In the genomic region with DNA sequence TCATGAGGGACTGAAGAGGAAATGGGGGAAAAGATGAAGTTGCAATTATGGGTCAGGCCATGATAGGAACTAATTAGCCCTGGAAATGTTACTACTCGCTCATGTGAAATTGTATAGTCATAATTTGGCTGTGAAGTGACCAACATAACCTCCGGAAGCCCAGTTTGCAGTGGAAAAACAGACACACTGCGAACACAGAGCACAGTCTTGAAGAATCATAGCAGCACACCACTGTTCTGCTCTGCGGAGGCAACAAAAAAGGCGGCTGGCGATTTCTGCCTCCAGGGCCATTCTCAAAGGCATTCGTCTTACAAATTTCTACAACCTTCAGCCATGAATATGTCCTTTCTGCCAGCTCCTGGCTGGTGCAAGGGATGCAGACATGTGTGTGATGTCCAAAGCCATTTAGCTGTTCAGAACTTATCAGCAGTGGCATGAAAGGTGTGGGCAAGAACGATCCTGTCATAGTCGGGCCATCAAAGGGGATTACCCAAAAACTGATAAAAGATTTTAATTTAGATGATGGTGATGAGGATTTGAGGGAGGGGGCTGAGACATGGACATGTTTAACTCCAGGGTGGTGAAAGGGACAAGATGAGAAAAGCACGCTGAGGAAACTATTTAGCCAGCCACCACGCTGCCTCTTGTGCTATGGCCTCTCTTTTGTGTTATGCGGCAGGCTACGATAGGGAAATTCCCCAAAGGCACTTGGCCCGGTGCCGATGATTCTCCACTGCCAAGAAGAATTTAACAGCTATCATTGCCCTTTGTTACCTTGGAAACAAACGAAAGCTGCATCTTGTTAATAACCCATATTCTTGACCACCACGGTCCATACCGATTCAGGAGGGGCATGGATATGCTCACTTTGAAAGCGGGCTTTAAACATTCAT, we compare ENCODE assay signal across 13 mouse cellular contexts.
A peak's percentile ranks its signal among the peaks of the same experiment; 100 is the strongest.
DNase-seq lines count a peak whose midpoint lies in the region; ATAC-seq lines count a peak whose summit lies in the region.
"Had no signal": no experiment of that assay in that cellular context is flagged by ENCODE, and none has a peak within 500 bp of the region (broad histone marks: within the 10 kb centered on the region; RNA-seq: fewer than 3 reads in every experiment).

No protein-coding gene starts in this region.

- H3K4me3 ChIP-seq in midbrain, embryonic 13.5 days (replicated peaks), result no peak overlapping the region
- no peak overlapping the region for H3K4me3 ChIP-seq in midbrain, embryonic 11.5 days (ENCODE audit: low read depth, low read length)
- no peak overlapping the region for H3K4me3 ChIP-seq in neural tube, embryonic 14.5 days (ENCODE audit: low read depth, low read length)
- H3K4me3 ChIP-seq: embryonic facial prominence, embryonic 12.5 days; limb, embryonic 15.5 days had no signal

- 49% methylated on average over 19 of the region's 19 CpGs for WGBS in midbrain, embryonic 13.5 days
- WGBS in midbrain, embryonic 11.5 days, result 81% methylated on average over 19 of the region's 19 CpGs
- 46% methylated on average over 19 of the region's 19 CpGs for WGBS in neural tube, embryonic 14.5 days

- no peak overlapping the region for H3K9ac ChIP-seq in midbrain, embryonic 13.5 days (replicated peaks)
- H3K9ac ChIP-seq in midbrain, embryonic 11.5 days (ENCODE audit: low read length), result no peak overlapping the region
- no peak overlapping the region for H3K9ac ChIP-seq in neural tube, embryonic 14.5 days (replicated peaks; ENCODE audit: low read depth, low read length)
- H3K9ac ChIP-seq: embryonic facial prominence, embryonic 12.5 days; limb, embryonic 15.5 days had no signal

- H3K36me3 ChIP-seq in midbrain, embryonic 13.5 days, result no peaks in the 10 kb centered on the region
- H3K36me3 ChIP-seq in midbrain, embryonic 11.5 days (ENCODE audit: control insufficient read depth, insufficient read depth, low read length), result no peaks in the 10 kb centered on the region
- no peaks in the 10 kb centered on the region for H3K36me3 ChIP-seq in neural tube, embryonic 14.5 days (ENCODE audit: control insufficient read depth, insufficient read depth, low read length)
- H3K36me3 ChIP-seq: embryonic facial prominence, embryonic 12.5 days; G1E; limb, embryonic 15.5 days had no signal

- peak; percentile 67 for ATAC-seq in midbrain, embryonic 13.5 days
- no peak for ATAC-seq in midbrain, embryonic 11.5 days (ENCODE audit: low FRiP score)
- no peak for ATAC-seq in neural tube, embryonic 14.5 days (ENCODE audit: low read depth)
- ATAC-seq in megakaryocyte progenitor cell, adult 5-6 weeks (replicated peaks; ENCODE audit: poor library complexity), result no peak

- H3K27ac ChIP-seq in midbrain, embryonic 13.5 days, result peak overlapping the region; percentile 71
- H3K27ac ChIP-seq in midbrain, embryonic 11.5 days (ENCODE audit: low read depth, low read length), result no peak overlapping the region
- peak overlapping the region; percentile 55; the same call in 1 of the 2 replicates for H3K27ac ChIP-seq in neural tube, embryonic 14.5 days (ENCODE audit: low read depth, low read length)
- H3K27ac ChIP-seq: embryonic facial prominence, embryonic 12.5 days; limb, embryonic 15.5 days had no signal

- H3K4me1 ChIP-seq in midbrain, embryonic 13.5 days (replicated peaks), result peaks cover 37% of the 10 kb centered on the region
- H3K4me1 ChIP-seq in midbrain, embryonic 11.5 days (ENCODE audit: control insufficient read depth, insufficient read depth, low read length), result 0 out of 2 replicates have a peak, but pooled peaks cover 2% of the 10 kb centered on the region
- peaks cover 9% of the 10 kb centered on the region for H3K4me1 ChIP-seq in neural tube, embryonic 14.5 days (ENCODE audit: control insufficient read depth, insufficient read depth, low read length)
- H3K4me1 ChIP-seq: limb, embryonic 15.5 days had no signal

- DNase-seq in adrenal gland, postnatal 25 days, result peak; percentile 2
- no peak for DNase-seq in adrenal gland, adult 8-10 months
- DNase-seq in heart, postnatal 4 days, result peak; percentile 46
- DNase-seq in heart, adult 18-20 months, result no peak
- DNase-seq in midbrain, embryonic 11.5 days (ENCODE audit: low spot score, missing footprints), result no peak
- DNase-seq: right cerebral cortex, adult 18-20 months; thymus, postnatal 4 days had no signal

- peak overlapping the region; percentile 16; the same call in 1 of the 2 replicates for H3K4me2 ChIP-seq in midbrain, embryonic 13.5 days (replicated peaks)
- H3K4me2 ChIP-seq in midbrain, embryonic 11.5 days, result no peak overlapping the region
- H3K4me2 ChIP-seq in neural tube, embryonic 14.5 days (ENCODE audit: low read depth, low read length), result no peak overlapping the region
- H3K4me2 ChIP-seq: embryonic facial prominence, embryonic 12.5 days; limb, embryonic 15.5 days had no signal

- H3K27me3 ChIP-seq in midbrain, embryonic 13.5 days, result no peaks in the 10 kb centered on the region
- H3K27me3 ChIP-seq in midbrain, embryonic 11.5 days (ENCODE audit: control insufficient read depth, insufficient read depth, low read length), result no peaks in the 10 kb centered on the region
- no peaks in the 10 kb centered on the region for H3K27me3 ChIP-seq in neural tube, embryonic 14.5 days (ENCODE audit: control insufficient read depth, insufficient read depth, low read length)
- H3K27me3 ChIP-seq: embryonic facial prominence, embryonic 12.5 days; limb, embryonic 15.5 days had no signal

- H3K9me3 ChIP-seq in midbrain, embryonic 13.5 days, result no peaks in the 10 kb centered on the region
- no peaks in the 10 kb centered on the region for H3K9me3 ChIP-seq in midbrain, embryonic 11.5 days (ENCODE audit: control insufficient read depth, low read length)
- H3K9me3 ChIP-seq in neural tube, embryonic 14.5 days (ENCODE audit: control insufficient read depth, low read length), result no peaks in the 10 kb centered on the region
- H3K9me3 ChIP-seq: embryonic facial prominence, embryonic 12.5 days; limb, embryonic 15.5 days had no signal

Comparison
In these comparisons a context has a peak if more than half of its experiments do, and no peak if none do; other contexts are left out.
1. DNase-seq: peak in adrenal gland, postnatal 25 days (single experiment) and heart, postnatal 4 days (single experiment); none in adrenal gland, adult 8-10 months (single experiment), heart, adult 18-20 months (0 of 2) and midbrain, embryonic 11.5 days (single experiment).